Mouse (Mus musculus) T-cell, adult 2 months (primary cell): ENCODE data around the gene Cpne1.
"Not testable (repeated sequence)": the region's sequence is repeated elsewhere in the genome, so short reads cannot be mapped to it uniquely, and the experiment has no call there.

ENCODE experiments used
- DNase-seq: peaks from one replicate; pipeline ENCODE4 v3.0.0; 2022; ENCODE audit warnings: low spot score

Cpne1 gene

DNA sequence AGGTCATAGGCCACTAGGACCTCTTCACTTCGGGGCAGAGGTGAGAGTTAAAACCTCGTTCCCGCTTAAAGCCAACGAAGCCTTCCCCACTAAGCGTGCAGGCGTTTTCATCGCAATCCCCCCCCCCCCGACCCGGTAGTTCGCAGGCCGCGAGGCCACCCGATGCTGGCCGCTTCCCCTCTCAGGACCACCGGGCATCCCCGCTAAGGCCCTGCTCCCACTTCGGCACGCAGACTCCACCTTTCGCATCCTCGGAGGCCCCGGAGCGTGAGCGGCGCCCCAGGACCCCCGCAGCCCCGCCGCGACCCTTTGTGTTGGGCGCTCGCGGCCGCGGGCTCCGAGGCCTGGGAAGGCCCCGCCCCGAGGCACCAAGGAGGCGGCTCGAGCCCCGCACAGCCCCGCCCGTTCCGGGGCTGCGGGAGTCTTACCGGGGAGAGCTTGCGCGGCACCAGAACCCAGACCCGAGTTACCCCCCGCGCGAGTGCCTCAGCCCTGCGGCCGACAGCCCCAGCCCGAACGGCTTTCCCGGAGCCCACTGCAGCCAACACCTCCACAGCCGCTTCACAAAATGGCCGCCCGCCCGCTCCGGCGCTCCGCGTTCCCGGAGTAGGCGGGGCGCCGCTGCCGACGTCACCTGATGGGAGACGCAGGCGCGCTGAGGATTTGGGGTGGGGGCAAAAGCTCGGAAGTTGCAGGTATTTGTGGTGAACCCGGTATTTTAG lies at the start of gene Cpne1, which contains the start of gene Rbm12:
TSS of gene Cpne1 (minus strand) at position 608 of the 722 bp plus-strand sequence.
TSS of gene Rbm12 (minus strand) at position 621 of the 722 bp plus-strand sequence.
- DNase-seq, result peak; percentile 94

DNA sequence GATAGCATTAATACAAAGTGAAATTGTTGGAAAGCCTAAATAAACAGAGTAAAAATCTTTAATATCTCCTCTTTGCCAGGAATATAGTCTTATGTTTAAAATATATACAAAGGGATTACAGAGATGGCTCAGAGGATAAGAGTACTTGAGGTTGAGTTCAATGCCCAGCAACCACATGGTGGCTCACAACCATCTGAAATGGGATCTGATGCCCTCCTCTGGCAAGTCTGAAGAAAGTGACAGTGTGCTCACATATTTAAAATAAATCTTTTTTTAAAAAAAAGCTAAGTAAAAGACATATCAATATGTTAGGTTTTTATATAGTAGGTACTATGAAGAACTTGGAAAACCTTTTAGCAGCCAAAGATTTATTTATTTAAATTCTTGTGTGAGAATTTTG lies 39.8 kb upstream of the Cpne1 start:
- DNase-seq, result no peak

DNA sequence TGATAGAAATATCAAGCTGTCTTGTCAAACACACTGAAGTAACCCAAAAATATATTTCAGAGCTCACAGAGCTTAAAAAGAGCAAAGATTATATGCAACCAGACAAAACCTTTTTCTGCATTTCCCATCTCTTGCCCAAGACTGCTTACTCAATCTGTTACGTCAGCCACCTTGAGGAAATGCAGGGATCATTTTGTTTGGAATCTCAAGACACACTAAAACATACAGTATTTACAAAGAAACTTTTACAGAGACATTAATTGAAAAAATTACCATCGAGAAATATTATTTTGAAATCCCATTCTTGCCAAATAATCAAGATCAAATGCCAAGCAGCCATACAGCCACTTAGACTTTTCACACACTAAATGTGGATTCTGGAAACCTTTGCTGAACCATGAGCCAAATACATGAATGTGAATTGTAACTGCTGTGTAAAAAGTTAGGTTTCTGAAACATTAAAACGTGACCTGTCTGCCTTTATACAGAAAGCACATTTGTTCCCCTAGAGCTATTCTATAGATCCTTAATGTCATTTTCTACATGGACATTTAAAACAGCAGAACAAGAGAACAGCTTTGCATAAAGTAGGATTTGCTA lies 35.7 kb upstream of the Cpne1 start:
- DNase-seq, result no peak

DNA sequence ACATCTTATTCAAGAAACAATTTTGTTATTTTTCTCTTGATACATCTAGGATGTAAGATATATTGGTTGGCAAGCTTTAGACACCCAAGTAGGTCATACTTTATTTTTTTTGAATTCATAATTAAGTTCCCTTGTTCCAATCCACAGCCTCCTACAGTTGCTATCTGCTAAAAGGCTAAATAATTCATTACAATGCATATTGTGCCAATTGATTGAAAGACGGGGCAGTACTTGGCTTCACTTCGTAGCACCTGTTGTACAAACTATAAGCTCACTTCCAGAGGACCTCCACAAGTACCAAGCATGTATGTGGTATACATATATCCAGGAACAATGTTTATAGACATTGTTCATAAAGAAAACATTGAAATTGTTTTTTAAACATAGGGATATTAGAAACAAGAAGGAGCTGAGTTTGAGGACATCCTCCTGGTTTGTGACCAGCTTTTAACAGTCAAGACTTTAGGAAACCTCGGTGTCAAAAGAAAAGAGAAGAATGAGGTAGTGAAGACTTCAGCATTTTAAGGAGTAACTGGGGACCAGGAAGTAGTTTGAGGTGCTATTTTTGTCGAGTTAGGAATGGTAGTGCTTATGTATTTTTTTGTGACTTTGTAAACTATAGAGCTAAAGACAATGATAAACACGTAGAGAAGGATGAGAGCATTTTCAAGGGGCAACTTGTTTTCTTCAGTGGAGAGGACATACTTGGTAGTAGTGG lies 34.7 kb upstream of the Cpne1 start:
- no peak for DNase-seq

DNA sequence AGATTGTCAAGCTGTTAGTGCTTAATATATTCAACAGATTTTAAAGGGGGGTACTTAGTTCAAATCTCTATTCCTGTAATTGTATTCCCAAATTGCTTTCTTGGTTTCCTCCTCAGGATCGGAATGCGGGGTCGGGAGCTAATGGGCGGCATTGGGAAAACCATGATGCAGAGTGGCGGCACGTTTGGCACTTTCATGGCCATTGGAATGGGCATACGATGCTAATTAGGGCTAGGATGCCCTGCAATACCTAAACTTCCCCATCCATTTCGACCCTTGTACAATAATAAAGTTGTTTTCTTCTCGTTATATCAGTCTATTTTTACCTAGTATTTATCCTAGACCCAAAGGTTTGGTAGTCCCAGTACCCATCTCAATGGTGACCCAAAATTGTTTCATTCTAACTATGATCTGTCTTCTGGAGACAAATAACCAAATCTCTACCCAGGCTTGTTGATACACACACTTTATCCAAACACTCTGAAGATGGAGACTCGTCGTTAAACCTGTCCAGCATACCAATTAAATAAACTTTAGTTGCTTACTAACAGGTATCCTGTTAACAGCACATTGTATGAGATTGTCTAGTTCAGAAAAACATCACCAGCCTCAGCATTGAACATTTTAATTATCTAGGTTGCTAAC lies 33.8 kb upstream of the Cpne1 start:
- no peak for DNase-seq

DNA sequence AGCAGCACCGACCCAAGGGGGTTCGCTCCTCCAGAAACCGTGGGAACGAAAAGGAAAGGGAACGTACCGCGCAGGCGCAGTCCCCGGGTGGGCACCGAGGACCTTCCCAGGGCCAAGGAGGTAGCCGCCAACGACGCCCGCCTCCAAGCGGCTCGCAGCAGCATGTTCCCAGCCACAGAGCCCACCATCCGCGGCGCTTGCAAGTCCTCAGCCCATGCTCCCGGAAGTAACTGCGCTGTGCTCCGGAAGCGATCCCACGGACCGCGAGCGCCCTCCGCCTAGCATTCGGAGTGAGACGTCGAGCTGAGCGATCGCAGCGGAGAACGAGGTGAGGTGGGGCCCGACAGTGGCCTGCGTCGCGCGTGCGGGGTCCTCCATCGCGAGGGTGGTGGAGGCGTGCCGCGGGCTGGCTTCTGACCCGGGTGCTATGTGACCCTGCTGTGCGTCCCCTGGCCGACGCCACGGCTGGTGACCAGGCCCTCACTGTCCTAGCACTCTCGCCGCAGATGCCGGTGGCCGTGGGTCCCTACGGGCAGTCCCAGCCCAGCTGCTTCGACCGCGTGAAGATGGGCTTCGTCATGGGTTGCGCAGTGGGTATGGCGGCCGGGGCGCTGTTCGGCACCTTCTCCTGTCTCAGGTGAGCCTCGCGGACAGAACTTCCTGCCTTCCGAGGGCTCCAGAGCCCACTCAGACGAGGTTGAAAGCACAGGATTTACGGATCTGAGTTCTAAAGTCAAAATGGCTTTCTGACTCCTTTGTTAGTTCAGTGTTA lies 32.4 kb upstream of the Cpne1 start, which contains the start of the genes Romo1 and Nfs1:
TSS of gene Romo1 (plus strand) at position 87 of the 772 bp plus-strand sequence.
TSS of gene Nfs1 (minus strand) at position 234 of the 772 bp plus-strand sequence.
- DNase-seq, result peak; percentile 93

DNA sequence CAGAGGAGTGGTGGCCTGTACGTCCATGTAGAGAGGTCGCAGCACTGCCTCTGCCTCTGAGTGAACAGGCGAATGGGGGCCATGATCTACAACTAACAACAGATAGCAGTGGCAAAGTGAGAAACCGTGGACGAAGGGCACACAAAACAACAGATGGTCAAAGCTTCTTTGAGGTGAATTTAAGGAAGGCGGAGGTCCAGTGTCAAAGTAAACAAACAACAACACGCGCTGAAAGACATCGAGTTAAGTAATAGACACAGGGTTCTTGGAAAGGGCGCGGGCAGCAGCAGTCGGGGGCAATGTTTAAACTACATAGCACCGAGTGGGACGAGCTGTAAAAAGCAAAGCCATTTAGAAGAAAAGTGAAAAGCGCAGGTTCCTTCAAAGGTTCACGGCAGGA lies 31.6 kb upstream of the Cpne1 start:
- DNase-seq, result no peak

DNA sequence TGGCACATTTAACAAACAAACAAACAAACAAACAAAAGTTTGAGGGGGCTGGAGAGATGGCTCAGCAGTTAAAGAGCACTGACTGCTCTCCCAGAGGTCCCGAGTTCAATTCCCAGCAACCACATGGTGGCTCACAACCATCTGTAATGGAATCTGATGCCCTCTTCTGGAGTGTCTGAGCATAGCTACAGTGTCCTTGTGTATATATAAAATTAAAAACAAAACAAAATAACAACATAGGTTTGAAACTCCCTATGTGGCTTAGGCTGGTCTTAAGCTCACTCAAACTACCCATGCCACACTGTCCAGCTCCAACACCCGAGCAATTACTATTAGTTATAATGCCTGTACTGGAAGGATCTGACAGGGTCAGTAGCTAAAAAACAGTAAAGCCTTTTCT lies 31.1 kb upstream of the Cpne1 start:
- no peak for DNase-seq

DNA sequence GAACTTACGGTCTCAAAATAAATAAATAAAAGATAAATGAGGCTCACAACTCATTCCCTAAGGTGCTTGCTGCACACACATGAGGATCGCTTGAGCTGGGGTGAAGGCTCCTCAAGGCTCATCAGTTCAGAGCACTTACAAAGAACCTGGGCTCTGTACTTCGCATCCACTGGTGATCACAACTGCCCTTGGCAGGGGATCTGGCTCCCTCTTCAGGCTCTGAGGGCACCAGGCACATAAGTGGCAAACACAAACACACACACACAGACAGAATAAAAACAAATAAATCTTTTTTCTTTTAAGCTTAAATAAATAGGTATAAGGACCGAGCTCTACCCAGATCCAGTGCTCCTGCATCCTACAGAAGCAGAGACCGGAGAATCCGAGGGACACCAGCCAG lies 23.9 kb upstream of the Cpne1 start:
- DNase-seq, result no peak

DNA sequence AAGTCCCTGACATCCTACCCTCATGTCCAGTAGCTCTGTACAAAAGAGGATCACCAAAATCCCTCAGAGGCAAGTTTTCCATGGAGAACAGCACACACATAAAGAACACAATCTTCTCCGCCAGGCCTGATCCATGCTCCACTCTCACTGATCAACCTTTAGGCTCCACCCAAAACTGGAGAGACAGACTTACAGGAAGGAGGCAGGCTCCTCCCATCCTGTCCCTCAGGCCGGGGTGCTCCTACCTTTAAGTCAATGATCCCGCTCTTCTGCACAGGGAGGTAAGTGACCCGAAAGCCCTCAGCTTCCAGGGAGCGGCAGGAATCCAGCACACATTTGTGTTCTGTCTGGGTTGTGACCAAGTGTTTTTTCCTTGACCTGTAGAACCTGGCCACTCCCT lies 22.4 kb upstream of the Cpne1 start:
- no peak for DNase-seq

DNA sequence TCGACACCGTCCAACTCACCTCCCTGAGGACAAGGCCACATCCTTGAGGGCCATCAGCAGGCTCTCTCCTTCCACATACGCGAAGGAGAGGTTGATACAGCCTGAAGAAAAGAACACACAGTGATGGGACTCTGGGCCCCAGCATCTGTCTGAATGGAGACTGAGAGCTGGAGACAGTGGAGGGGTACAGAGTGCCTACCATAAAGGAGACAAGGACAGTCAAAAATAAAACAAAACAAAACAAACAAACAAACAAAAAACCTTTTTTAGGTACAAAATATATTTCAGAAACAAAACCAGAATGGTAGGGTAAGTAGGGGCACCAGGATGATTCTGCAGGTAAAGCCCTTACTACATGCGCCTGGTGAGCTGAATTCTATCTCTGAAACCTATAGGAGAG lies 15.2 kb upstream of the Cpne1 start, which contains the start of gene Gm28036:
TSS of gene Gm28036 (minus strand) at position 101 of the 400 bp plus-strand sequence.
- no peak for DNase-seq

DNA sequence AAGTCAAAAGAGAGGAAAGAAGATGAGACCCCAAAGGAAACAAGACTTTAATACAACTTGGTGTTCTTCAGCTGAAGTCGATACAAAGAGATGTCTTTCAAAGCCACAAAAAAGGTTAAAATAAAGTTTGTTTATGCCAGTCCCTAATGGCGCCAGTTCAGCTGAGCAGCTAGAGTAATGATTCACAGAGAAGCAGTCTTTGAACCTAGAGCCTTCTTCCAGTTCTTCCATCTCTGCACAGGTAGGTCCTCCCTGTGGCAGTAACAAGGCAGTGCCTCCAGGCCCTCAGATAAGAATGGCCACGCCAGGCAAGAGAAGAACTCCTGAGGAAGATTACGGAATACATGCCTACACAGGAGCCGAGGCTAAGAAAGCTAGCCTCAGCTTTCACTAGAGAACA lies 12.0 kb upstream of the Cpne1 start:
- no peak for DNase-seq

DNA sequence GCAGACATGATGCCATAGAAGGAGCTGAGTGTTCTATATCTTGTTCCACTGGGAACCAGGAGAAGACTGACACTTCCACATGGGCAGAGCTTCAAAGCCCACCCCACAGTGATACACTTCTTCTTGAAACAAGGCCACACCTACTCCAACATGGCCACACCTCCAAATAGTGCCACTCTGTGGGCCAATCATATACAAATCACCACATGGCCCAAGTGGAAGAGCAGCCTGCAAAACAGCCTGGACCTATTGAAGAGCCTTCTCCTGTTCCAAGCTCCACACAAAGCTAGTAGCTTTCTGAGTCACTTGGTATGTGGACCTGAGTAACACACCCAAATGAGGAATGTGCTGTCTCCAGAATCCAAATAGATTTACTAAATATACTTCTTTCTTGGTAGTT lies 7.8 kb upstream of the Cpne1 start:
- DNase-seq, result no peak

DNA sequence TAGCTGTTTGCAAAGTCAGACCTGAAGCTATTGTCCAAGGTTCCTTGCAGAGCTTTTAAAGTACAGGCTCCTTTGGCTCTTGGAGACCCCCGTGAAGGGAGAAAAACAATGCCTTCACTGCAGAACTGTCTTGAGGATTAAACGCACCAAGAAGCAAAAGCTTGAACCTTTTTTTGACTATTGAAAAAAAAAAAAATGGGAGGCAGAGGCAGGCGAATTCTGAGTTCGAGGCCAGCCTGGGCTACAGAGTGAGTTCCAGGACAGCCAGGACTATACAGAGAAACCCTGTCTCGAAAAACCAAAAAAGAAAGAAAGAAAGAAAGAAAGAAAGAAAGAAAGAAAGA lies 287 bp upstream of the Cpne1 start:
- DNase-seq, result not testable (repeated sequence)

DNA sequence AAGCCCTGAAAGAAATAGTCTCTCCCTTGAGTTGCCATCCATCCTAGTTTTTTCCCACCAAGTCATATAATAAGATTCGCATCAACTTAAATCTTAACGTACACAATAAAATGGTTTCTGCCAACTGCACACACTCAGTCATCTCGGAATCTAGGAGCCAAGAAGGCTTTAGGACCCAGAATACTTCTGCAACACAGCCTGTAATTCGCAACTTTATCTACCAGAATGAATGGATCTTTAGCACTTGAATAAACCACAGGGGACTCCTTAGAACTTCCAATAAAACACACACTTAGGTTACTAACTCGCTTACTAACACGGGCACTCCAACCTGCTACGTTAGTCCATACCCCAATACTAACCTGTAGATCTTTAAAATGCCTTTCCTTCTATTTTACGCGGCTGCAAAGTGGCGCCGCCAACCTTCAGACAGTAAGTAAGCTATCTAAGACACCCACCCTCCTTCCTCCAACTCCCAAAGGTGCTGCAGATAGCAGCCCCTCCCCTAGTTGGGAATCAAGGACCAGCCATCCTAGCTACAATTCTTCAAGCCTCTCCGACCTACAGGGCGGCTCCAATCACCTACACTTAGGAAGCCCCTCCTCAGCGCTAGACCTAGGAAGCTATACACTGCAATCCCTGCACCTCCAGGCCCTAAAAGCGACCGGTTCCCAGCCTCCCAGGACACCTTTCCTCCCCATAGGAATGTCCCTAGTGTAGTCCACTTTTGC lies 973 bp downstream of the Cpne1 start:
- peak; percentile 10 for DNase-seq

DNA sequence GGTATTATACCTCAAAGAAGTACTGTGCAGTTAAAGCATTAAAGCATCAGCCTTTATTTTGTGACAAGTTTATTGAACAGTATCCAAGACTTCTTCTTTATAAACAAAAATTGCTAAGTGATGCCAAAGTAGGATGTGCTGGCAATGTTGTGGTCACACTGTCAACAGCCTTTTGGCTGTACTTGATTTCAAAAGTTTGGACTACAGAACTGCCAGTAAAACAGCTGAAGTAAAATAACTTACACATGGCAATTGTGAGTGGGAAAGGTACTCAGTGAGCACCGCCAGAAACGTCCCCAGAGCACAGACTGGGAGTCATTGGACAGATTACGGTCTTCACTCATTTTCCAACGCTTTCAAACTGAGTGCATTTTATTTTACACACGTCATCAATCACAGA lies 19.8 kb downstream of the Cpne1 start:
- DNase-seq, result no peak

DNA sequence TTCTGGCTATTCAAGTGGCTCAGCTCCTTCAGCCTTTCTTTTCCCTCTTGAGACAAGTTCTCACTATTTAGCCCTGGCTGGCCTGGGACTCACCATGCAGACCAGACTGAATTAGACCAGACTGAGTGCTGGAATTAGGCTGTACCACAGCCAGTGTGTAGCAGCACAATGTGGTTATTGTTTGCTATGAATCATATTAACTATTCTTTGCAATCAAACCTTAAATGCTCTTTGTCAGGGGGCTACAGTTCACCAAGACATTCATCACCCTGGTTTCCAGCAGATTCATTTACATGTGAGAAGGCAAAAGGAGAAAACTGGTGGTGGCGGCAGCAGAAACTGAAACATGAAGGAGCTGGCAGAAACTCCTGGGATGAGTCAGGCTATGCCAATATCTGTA lies 22.0 kb downstream of the Cpne1 start:
- DNase-seq, result no peak

DNA sequence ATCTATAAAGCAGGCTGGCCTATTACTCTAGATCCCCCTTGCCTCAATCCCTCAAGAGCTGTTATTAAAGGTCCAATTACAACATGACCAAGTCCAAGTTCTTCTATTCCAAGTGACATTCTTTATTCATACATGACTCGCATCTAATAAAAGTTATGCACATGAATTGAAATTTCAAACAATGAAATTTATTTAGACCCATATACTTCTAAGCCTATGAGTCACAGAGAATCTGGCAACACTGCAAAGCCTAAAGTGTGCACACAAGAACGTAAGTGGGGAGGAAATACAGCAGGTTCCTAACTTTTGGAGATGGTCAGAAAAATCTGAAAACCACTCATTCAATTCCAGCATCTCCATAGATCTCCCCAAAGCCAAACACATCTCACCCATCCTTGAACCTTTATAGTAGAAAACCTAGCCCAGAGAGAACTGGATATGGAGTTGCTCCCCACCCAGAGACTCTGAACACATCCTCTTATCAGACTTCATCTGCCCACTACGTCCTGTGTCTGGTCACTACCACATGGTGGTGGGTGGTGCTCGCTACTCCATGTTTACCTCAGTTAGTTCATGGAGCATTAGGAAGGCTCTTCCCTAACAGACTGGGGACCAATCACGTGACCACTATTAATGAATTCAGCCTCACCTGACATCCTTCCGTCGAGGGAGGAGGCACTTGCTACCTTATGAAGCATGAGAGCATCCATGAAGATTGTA lies 24.2 kb downstream of the Cpne1 start:
- no peak for DNase-seq

DNA sequence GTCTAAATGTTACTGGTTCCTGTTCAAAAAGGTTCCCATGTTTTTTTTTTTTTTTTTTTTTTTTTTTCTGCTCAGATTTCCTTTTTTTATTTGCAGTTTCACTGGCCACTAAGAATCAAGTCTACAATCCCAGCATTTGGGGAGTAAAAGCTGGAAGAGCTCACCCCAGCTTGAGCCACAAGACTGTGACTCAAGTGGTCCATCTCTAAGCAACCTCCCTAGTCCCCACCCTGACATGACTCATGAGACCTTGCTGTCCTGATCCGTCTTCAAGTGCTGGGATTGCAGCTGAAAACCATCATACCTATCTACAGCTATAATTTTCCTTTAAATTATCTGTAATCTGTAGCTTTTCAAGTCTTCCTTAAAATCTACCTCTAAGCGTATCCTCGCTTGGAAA lies 27.2 kb downstream of the Cpne1 start:
- DNase-seq, result no peak

DNA sequence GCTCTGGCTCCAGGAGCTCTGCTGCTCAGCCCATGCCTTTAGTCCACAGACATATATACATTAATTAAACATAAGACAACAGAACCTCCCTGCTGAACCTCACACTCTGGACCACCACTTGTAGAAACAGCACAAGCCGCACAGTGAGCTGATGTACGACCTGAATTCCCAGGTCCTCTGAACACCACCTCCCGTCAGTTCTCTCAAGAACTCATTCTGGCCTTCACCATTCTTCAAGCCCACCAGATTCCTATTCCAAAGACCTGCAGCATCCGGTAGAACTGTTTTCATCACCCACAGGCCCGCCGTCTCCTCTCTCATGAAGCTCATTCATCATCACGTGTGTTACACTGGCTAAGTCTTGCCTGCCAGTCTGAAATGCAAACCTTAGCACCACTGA lies 31.4 kb downstream of the Cpne1 start:
- DNase-seq, result no peak
